Mouse (Mus musculus) gastrocnemius, postnatal 36 days (tissue): ENCODE results near the gene Tex19.1. TPM values are rescaled to one million over a fixed set of nuclear protein-coding genes. Genes with fewer than 3 reads are reported as not detected.
"Not testable (repeated sequence)": the region's sequence is repeated elsewhere in the genome, so short reads cannot be mapped to it uniquely, and the experiment has no call there.

Experiments
- DNase-seq, 2 experiments: peaks; one replicate each; pipeline ENCODE4 v3.0.0; 2022
- intact Hi-C: fragments of 180-260 bp; cut with DNase I; formaldehyde crosslinking; loops from one replicate; pipeline ENCODE4 v1.15.1; 2025
- long read RNA-seq, 2 experiments: library from polyadenylated mRNA; stranded (forward); transcript quantifications; one replicate each; pipeline ENCODE4 v2.0.0; 2021
- total RNA-seq, 2 experiments: library from RNA; stranded (reverse); gene quantifications; 2 replicates each; pipeline ENCODE4 v1.2.3; 2021

Gene Tex19.1
- total RNA-seq, result not detected
- long read RNA-seq, experiment 1, result 0 reads
- long read RNA-seq, experiment 2, result 0 reads

DNA sequence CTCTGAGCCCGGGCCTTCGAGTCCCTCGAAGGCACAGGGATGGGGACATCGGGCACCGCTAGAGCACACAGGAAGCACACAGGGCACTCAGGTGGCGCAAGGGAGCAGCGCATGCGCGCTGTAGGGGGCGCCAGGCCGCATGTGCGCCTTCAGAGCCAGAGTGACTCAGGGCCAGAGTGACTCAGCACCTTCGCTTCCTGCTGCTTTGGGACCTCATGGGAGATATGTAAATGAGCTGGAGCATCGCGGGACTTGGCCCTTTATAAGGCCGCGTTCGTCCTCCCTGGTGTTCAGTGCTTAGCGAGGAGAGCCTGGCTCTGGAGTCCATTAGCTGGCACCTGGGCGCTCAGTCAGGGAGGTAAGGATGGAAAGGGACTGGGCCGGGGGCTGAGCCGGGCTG is at the start of gene Tex19.1:
Tex19.1 (plus strand) TSS at position 279 of the 400 bp plus-strand sequence.
- DNase-seq, result no peak
- intact Hi-C loops, result loop anchor here (5.0 kb wide), 1 partner anchor 56 kb away; the partner anchor contains the start of genes Hexdc and Ogfod3

DNA sequence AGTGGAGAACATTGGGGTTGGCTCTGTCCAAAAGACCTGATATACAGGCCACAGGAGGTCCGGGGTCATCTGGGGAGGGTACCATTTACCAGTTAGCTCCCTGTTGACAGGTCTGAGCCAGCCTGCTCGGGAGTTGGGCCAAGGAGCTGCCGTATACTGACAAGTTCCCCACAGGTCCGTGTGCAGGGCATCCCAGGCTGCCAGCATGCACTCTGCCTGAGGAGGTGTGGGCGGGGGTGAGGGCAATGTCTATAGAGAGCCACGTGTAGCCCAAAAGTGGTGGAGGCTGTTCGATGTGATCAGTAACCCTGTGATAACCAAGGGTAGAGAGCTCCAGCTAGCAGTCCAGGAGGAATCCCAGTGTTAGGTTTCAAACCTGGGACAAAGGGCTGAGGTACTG is 46.2 kb upstream of the Tex19.1 start:
- intact Hi-C loops, result no loop called here
- DNase-seq, result no peak

DNA sequence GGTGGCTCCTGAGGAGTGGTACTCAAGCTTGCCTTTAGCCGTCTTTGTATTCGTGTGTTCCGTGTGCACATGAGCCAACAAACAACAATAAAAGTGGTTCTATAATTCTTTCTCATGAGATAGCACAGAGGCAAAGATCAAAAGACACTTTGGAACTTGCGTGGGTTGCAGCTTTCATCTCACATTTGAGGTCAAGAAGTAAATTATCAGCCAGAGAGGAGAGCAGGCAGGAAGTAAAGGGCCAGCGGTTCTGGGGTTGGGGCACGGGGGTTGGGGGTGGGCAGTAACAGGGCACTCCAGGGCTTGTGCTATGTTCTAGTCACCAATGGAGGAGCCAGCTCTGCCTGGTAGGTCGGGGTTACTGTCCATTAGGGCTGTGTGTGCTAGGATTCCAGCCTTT is 45.3 kb upstream of the Tex19.1 start:
- intact Hi-C loops, result no loop called here
- no peak for DNase-seq

DNA sequence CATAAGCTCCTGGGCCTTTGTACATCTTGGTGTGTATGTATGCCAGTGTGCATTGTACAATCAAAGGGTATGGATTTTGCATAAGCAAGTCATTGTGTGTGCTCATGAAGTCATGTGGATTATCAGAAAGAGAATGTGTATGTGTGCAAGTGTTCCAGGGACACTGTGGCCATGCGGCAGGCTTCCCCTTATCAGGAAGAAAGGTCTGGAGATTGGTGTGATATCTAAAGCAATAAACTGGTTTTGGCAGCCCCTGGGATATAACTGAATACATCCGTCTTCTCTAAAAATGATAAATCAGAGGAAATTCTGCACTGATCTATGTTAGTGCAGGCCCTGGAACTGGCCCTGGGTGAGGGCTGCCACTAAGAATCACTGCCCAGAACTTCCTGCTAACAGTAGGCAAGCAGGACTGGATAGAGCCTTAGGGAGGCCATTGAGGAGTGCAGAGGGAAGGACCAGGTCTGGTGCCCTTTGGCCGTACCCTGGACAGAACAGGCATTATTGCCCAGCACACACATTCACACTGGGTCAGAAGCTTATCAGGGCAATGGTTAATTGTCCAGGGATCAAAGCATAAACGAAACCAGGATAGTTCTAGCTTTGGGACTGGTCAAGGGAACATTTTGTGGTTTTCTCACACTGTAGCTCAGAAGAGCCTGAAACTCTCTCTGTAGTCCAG is 44.7 kb upstream of the Tex19.1 start:
- DNase-seq, result no peak
- intact Hi-C loops, result no loop called here

DNA sequence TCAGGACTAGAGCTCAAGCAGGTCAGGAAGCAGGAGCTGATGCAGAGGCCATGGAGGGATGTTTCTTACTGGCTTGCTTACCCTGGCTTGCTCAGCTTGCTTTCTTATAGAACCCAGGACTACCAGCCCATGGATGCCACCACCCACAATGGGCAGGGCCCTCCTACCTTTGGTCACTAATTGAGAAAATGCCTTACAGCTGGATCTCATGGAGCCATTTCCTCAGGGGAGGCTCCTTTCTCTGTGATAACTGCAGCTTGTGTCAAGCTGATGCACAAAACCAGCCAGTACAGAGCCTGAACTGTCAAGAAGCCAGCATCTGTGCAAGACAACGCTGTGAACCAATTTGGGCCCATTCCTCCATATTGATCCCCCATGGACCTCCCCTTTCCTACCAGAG is 38.7 kb upstream of the Tex19.1 start:
- intact Hi-C loops, DNase-seq: not testable (repeated sequence)

DNA sequence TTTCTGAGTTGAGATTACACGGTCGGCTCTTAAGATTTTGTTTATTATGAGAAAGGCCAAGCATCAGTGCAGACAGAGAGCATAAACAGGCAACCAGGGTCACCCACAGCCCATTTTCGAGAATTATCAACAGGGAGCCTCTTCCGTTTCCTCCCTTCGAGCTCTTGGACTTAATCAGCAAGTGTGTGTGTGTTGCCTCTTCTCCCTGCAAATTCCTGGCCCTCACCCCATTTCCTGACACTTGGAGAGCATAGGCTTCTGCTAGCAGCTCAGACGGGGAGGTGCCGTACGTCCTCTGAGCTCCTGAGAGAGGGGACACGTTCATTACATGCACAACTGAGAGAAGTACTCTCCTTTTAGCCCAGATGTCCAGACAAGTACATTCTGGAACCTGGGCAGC is 37.9 kb upstream of the Tex19.1 start:
- no peak for DNase-seq
- intact Hi-C loops, result no loop called here

DNA sequence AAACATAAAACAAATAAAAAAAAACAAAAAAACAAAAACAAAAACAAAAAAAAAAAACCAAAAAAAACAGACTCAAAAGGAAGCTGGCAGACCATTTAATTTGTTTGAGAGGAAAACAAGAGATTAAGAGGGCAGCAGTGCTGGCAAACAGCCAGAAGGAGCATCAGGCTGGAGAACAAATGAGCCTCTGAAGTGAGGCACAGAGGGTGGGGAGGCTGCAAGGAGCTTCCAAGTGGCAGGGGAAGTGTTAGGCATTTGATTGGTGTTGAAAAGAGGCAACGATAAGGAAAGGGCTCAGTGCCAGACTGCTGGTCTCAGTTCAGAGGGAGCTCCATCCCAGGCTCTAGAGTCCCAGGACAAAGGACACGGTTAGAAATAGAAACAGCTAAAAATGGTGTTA is 36.0 kb upstream of the Tex19.1 start:
- intact Hi-C loops, result no loop called here
- no peak for DNase-seq

DNA sequence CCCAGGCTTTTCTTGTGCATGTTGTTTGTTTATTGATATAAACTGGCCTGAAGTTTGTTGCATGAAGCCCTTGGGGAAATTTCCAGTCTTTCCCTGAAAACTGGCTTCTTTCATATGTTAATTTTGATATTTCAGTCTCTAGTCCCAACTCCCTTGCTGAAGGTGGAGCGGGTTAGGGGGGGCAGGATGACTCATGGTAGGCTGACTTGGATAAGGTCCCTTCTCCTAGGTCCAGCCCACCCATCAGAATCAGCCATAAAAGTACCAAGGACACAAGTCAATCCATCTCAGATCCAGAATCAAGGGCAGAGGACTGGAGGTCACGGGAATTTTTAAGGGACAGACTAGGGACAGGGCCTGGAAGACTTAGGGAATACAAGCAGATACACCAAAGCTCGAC is 34.9 kb upstream of the Tex19.1 start:
- intact Hi-C loops, result no loop called here
- DNase-seq, result no peak

DNA sequence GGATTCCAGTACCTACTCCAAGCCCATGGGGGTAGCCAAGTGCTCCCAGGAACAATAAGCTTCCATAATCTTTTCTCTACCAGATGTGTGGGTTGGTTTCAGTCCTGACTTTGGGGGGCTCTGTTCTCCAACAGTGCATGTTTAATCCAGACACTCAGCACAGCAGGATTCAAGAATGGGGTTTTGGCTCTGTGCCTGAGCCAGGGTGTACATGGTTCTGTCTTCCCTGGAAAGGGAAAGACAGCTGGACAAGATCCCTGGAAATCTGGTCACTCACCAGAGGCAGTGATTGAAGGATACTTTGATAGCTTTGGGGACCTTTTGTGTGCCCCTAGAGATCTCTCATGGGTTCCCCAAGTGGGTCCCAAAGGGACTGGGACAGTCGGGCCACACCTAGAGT is 34.3 kb upstream of the Tex19.1 start:
- intact Hi-C loops, result no loop called here
- DNase-seq, result no peak

DNA sequence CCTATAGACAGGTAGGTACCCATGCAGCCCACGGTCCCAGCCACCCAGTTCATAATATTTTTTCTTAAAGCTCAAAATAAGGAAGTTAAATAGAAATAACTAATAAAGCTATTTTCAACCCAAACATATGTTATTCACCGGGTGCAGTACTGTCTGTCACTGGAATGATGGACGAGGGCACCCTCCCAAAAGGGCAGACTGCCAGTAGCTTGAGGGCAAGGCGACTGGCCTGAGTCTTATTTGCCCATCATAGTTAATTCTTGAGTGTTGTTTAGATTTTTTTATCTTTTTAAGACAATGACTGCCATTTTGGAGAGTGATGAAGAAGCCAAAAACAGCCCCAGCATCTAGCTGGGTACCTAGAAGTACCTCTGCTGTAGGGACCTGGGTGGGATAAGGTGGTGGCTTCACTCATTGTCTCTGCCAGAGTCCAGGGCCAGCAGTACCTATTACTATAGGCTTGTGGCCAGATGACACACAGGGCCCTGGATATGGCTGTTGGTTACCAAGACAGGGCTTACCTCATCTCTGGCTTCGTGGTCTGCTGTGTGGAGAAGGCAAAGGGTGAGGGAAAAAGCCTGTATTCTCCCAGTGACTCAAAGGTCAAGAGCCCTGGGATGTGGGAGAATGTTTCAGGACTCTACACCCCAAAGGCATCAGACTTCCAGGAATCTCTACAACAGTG is 33.7 kb upstream of the Tex19.1 start:
- intact Hi-C loops, result no loop called here
- no peak for DNase-seq

DNA sequence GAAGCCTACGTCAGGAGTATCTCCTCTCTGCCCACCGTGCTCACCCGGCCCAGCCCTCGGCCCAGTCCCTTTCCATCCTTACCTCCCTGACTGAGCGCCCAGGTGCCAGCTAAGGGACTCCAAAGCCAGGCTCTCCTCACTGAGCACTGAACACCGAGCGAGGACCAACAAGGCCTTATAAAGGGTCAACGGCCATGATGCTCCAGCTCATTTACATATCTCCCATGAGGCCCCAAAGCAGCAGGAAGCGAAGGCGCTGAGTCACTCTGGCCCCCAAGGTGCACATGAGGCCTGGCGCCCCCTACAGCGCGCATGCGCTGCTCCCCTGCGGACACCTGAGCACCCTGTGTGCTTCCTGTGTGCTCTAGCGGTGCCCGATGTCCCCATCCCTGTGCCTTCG is 27.8 kb upstream of the Tex19.1 start:
- DNase-seq, result no peak
- intact Hi-C loops, result no loop called here

DNA sequence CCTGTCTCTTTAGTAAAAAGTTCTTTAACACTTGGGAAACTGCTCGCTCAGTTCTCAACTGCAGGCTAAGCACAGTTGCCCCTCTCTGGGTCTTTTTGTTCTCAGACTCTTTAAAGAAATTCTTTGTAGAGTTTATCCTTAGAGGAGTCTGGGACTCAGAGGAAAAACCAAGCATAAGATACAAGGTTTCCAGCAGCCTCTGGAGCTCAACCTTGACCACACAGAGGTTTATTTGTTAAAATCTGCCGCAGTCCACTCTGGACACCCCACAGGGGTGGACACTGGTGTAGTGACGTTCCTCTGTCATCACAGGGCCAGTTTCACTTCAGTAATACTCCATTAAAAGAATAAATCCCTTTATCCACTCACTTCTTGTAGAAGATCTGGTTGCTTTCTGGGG is 27.4 kb upstream of the Tex19.1 start, which contains the start of gene Tex19.2:
Tex19.2 (minus strand) TSS at position 101 of the 400 bp plus-strand sequence.
- intact Hi-C loops, result no loop called here
- DNase-seq, result no peak

DNA sequence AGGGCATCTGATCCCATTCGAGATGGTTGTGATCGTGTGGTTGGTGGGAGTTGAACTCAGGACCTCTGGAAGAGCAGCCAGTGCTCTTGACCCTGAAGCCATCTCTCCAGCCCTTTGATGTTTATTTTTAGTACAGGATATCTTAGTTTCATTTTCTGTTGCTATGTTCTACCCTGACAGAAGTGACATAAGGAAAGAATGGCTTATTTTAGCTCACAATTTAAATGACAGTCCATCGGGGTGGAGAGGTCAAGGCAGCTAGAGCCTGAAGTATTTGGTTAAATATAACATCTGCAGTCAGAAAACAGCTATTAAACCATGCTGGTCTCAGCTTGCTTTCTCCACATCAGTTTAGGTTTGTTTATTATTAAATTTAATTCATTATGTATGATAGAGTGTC is 24.8 kb upstream of the Tex19.1 start:
- DNase-seq, result no peak
- intact Hi-C loops, result no loop called here

DNA sequence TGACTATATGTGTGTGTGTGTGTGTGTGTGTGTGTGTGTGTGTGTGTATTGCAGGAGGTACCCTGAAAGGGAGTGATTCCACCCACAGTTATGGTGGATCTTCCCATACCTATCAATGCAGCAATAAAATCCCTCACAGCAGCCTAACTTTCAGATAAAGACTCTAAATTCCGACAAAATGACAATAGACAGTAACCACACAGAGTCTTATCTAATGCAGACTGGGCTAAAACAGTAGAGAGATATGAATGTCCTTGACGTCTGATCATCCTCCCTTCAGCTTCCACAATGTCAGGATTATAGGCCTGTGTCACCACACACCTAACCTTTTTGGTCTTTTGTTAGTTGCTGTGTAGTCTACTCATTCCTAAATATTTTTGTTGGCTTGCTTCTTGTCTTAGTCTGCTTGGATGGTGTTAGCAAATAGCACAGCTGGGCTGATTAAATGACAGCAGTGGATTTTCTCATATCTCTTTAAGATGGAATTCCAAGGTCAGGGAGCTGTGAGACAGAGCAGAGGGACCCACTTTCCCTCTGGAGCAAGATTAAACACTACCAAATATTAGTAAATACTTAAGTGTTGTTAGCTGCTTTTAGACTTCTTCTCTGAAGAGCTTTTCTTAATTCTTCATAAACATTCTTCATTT is 23.8 kb upstream of the Tex19.1 start:
- no peak for DNase-seq
- intact Hi-C loops, result no loop called here

DNA sequence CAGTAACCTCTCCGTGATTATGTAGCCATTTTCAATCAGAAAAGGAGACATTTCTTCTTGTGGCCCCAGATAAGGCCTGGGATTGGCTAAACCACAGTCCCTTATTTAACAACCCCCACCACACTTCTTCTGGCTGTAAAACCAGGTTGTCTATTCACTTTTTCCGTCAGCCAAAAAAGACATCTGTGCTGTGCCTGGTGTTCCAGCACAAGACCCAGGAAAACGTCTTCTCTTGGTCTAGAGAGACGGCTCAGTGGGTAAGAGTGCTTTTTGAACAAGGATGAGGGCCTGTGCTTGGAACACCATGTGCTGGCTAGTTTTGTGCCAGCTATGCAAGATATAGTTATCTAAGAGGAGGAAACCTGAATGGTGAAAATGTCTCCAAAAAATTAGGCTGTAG is 22.5 kb upstream of the Tex19.1 start:
- DNase-seq, result no peak
- intact Hi-C loops, result no loop called here

DNA sequence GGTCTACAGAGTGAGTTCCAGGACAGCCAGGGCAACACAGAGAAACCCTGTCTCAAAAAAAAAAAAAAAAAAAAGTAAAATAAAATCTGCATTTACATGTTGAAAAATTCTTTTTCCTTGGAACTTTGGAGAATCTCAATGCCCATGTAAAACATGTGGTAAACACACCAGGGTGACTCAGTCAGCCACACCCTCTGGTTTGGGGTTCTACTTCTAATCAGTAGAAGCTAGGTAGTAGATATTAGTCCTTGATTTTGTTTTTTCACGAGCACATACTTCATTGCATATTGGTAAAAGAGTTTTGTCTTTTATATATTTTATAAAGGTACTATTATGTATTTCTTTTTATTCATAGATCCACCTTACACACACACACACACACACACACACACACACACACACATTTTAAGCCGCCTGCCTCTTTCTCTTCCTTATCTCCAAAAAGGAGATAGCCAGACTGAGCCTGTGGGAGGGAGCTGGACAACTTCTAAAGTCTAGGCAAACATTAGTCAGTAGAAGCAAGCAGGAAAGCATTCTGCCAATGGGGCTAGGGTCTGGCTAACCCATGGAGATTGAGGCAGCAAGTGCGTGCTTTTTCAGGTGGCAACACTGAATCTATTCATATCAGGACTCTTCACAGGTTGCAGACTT is 20.3 kb upstream of the Tex19.1 start:
- DNase-seq, result no peak
- intact Hi-C loops, result no loop called here

DNA sequence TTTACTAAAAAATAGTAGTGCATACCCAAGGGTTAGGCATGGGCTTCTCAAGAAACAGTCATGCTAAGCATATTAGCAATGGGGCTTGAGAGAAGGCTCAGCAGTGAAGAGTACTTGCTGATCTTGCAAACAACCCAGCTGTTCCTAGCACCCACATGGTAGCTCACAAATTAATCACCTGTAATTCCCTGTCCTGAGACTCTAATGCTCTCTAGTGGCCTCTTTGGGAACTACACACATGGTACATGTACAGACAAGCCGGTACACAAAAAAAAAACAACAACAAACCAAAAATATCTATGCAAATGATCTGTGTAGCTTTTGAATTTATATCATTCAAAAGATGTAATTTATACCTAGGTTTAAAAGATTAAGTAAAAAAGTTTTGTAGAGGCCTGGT is 19.5 kb upstream of the Tex19.1 start:
- intact Hi-C loops, result no loop called here
- DNase-seq, result no peak

DNA sequence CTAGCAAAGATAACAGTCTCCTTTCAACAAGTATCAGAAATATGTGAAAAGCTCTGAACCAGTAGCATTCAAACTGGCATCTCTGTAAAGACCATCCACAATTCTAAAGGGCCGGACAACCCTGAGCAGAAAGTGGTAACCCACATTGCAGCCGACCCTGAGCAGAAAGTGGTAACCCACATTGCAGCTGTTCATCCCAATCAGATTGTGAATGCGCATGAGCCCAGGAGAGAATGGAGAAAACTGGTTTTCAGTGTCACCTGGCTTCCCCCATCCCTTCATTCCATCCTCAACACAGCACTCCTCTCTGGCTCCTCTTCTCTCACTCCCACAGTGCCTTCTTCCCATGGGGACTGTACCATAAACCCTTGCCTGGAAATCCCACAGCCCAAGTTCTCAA is 18.5 kb upstream of the Tex19.1 start:
- intact Hi-C loops, result no loop called here
- no peak for DNase-seq

DNA sequence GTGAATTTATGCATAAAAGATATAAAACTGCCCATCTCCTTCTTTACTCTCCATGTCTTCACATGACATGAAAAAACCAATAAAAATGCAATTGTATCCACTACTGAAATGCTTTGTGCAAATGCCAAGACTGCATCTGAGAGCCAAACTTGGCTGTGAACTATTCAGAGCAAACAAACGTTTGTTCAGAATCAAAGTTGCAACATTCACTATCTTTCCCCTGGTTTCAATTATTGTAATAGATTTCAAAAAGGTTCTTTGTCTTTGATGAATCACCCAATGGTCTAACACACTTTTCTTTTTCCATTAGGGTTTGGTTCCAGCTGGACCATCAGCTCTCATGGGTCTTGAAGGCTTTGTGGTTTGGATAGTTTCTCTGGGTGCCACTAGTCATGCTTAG is 16.3 kb upstream of the Tex19.1 start:
- no peak for DNase-seq
- intact Hi-C loops, result loop anchor here (5.0 kb wide), 1 partner anchor 72 kb away; no protein-coding TSS in a partner anchor

DNA sequence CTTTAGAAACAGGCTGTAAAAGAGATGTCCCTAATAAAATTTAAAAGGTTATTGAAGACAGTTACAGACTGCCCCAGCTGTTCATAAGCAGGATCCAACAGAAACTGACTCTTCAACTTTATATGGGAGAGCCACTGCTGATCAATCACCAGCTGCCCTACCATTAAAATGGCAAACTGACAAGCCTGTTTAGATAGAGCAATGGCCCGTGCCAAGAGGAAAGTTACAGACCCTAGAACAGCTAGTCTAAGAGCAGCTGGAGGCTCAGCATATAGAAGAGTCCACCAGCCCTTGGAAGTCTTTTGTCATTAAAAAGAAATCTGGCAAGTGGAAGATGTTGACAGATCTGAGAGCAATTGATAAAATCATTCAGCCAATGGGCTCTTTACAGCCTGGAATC is 11.3 kb upstream of the Tex19.1 start:
- no peak for DNase-seq
- intact Hi-C loops, result loop anchor here (5.0 kb wide), 1 partner anchor 77 kb away; no protein-coding TSS in a partner anchor

DNA sequence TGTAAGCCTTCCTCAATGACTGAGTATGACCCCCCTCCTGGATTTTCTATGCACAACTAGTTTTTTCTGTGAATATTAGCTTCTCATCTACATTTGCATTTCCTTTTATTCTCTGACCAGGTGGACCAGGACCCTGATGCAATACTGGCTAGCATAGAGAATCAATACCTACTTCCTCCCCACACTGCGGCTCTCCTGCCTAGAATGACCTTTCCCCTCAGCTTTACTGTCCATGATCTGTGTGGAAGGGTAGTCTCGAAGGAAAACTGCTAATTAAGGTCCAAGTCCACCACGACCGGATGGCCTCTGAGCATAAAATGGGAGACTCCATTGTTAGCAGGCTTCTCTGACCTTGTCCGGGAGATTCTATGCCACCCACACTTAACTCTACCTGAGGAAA is 8.3 kb upstream of the Tex19.1 start:
- DNase-seq, result no peak
- intact Hi-C loops, result no loop called here
